Mouse (Mus musculus) adrenal gland, postnatal 25 days (tissue): ENCODE data around the gene Sgsm3. TPM values are rescaled to one million over a fixed set of nuclear protein-coding genes. Genes with fewer than 3 reads are reported as not detected.

ENCODE experiments used
- DNase-seq: peaks from one replicate; pipeline ENCODE4 v3.0.0; 2021; ENCODE audit warnings: mixed read lengths
- total RNA-seq: library from RNA; stranded (reverse); gene quantifications from 2 replicates; pipeline ENCODE4 v1.2.3, GENCODE M21; 2021

The Sgsm3 gene
- total RNA-seq, 1 experiment from 2014 or later, result 22.3 TPM

DNA sequence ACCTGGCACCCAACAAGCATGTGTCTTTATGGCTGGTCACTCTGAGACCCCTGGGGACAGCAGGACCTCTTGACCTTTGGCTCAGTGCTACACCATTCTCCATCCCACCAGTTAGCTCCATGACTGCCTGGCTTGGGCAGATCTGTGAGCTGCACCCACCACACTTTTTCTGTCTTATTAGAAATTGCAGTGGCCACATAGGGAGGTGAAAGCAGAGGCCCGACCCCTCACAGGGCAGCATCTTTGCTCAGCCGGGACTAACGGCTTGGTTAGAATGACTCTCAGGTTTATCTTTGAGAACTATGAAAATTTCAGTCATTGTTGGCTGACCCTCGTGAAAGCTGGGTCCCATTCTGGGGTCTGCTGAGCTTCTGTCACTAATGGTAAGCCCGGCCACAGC lies 49.3 kb downstream of the Sgsm3 start:
- no peak for DNase-seq

DNA sequence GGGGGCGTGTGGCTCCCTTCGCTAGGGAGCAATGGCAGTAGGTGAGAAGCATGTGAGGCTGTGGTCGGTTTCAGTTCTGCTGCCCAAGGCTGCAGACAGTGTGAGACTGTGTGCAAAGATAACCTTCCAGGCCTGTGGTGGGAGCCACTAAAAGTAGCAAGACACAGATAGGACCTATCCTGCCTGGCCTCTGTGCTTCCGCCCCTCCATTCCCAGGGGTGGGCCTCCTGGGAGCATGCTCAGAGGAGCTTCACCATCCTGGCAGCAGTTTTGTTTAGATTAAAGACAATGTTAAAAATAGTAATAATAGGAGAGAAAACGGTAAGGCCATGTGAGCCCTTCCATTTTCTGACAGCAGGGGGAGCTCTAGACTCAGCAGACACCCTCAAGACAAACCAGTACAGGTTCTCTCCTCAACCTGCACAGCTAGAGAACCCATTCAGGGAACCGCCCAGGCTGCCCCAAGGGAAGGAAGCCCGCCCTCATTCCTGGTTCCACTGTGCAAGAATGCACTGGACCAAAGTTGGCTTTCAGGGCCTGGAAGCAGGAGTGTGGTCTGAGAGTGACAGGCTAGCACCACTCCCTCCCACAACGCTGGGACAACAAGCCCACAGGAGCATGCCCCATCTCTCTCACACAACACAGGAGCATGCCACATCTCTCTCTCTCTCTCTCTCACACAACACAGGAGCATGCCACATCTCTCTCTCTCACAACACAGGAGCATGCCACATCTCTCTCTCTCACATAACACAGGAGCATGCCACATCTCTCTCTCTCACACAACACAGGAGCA lies 50.0 kb downstream of the Sgsm3 start:
- DNase-seq, result peak; percentile 66

DNA sequence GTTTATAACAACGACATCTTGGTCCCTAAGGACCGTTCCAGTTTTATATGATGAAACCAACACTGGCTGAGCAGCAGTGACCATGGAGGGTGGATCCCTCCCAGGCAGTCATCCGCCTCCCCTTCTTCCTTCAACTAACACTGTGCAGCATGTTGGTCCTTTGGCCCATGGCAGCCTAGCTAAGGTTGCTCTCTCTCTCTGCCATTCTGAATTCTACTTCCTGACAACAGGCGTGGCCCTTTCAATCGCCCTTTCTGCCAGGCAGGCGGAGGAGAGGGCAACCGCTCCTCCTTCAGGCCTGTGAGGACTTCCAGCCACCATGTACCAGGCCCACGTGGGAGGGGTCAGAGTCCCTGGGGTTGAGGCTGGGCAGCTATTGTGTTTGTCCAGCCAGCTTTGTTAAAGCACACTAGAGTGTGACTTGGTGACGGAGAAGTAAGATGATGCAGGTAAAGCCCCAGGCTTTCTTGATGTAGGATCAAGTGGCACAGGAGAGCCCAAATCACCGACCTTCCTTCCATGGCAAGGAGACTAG lies 53.4 kb downstream of the Sgsm3 start:
- no peak for DNase-seq

DNA sequence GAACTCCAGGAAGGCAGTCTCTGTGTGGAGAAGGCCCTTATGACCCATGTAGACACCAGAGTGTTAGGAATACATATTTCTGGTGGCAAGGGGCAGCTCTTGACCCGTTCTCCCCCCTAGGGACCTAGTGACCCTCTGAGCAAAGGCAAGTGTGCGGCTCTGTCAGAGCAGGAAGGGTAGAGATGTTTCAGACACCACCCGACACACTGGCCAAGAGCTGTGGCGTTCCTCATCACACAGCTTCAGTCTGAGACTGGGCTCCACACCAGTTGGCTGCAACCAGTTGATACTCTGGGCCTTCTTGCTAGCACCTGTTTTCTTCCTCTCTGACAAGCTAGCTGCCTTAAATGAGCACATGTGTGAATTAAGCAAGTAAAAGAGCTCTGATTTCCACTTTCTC lies 54.0 kb downstream of the Sgsm3 start:
- DNase-seq, result no peak

DNA sequence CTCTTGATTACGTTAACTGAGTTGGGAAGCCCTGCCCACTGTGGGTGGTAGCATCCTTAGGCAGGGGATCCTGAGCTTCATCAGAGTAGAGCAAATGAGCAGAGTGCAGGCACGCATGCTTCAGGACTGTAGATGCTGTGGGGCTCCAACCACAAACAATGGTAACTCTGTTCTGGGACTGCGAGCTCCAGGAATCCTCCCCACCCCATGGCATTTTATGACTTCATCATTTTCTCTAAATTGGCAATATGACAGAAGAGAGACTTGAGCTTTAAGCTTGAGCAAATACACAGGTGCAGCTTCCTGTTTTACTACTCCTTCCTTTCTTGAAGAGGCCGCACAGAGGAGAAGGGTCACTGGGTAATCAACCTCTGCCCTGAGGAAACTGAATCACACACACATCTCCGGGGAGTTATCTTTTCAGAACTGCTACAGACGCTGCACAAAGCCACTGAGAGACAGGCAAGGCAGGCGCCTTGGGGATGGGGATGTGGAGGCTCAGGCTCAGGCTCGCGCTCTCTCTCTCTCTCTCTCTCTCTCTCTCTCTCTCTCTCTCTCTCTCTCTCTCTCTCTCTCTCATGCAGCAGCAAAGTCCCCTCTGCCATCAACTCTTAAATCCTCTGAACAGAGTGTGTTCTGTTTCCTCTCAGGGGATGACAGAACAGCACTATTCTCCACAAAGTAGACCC lies 55.5 kb downstream of the Sgsm3 start:
- DNase-seq, result no peak

DNA sequence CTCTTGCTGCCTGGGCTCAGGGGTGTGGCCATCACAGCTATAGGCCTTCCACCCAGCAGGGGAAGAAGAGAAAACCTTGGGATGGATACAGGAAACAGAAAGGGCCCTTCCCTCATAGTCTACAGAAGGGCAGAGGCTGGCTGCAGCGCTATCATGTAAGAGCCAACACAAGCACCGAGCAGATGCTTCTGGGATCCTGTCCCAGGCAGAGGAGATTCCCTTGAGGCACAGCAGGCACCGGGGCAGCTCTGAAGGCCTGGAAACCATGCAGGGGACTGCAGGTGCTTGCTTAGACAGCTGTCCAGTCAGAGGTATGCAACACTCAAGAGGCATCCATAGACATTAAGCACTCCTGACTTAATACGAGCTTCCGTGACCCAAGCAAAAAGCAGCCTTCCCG lies 56.6 kb downstream of the Sgsm3 start:
- DNase-seq, result no peak

DNA sequence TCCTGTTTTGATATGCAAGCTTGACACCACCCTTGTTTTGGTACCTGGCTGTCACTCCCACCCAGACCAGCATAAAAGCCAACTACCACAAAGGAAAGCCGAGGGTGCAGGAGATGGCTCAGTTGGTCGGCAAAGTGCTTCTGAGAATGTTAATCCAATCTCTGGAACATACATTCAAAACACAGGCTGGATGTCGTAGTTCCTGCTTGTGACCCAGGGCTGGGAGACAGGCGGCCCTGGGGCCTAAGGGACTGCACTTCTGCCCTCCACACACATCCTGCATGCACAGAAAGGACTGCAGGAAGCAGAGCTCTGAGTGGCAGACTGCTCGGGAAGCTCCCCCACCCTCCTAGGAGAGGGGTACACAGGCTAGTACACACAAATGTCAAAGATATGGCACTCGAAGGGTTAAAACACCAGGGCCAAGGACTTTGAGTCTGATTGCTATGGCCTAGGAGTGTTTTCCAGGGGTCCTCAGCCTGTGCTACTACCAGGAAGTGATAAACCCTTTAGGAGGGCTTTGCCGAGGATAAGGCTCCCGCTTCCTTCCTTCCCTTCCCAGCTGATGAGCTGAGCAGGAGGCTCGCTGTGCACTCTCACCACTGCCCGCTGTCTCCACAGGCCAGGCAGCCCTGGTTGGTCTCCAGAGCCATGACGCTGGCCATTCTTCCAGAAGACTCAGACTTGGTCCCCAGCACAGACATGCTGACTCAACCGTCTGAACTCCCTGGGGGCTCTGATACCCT lies 58.0 kb downstream of the Sgsm3 start:
- no peak for DNase-seq

DNA sequence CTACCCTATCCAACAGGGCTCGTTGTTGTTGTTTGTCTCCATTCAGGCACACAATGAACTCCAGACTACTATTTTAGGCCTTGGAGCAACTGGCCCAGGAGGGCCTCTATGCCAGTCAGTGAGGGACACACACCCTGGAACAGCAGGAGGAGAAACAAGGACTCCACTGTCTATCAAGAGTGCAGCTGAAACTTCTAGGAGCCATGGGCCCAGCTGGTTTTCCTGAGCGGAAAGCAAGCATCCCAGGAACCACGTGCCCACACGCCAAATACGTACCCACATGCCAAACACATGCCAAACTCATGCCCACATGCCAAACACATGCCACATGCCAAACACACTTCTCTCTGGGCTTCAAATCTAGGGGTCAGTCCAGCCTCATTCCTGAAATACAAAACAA lies 60.9 kb downstream of the Sgsm3 start:
- no peak for DNase-seq

DNA sequence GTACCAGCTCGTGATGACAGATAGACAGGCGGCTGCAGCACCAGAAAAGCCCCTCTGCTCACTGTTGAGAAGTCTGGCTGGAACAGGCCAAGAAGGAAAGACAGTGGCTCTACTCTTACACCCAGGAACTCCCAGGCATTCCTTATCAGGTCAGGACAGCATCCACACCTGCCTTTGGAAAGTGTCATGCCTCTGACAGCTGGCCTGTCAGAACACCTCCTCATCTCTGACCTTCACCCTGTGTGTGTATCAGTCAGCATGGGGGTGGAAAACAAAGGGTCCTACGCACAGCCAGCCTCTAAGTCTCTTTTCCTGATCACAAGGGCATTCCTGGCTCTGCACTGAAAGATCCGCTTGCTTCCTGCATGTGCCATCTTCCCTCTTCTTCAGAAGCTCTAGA lies 64.2 kb downstream of the Sgsm3 start:
- DNase-seq, result no peak

DNA sequence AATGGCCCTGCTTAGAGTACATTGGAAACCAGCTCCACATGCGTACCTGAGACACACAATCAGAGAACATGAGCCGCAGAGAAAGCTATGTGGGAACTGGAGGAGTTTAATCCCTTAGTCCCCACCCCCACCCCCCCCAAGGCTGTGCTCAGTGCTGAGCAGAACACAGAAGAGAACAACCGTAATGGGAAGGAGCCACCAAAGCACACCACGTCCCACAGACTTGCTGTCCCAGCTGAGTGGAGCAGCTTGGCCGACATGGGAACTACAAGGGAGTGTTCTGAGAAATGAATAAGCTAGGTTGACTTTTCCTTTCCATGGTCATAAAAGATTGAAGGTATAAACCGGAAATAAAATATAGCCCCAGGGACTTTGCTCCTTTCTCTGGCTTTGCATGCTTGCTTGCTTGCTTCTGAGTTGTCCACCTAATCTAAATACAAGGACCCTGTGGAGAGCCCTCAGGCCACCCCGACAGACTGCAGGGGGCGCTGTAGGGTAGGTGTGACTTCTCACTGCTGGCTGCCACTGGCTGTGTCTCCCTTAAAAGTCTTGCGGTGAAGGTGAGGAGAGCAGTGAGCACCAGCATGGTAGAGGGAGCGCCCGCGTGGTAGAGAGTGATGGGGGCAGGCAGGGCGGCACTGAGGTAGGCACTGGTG lies 64.8 kb downstream of the Sgsm3 start:
- peak; percentile 47 for DNase-seq

DNA sequence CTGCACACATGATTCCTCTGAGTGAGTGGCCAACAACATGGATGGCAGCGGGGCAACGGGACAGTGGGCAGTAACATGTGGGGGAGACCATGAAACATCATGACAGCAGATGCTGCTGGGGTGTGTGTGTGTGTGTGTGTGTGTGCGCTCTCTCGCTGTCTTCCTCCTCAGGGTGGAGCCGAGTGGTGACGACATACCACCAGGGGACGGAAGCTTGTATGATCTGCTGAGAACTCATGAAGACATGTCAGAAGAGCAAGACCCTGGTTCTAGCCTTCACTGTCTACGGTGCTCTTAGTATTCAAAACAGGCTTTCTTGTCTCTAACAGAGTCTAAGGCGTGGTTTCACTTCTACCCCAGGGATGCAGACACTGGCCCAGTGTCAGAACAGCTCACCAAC lies 66.9 kb downstream of the Sgsm3 start:
- DNase-seq, result no peak

DNA sequence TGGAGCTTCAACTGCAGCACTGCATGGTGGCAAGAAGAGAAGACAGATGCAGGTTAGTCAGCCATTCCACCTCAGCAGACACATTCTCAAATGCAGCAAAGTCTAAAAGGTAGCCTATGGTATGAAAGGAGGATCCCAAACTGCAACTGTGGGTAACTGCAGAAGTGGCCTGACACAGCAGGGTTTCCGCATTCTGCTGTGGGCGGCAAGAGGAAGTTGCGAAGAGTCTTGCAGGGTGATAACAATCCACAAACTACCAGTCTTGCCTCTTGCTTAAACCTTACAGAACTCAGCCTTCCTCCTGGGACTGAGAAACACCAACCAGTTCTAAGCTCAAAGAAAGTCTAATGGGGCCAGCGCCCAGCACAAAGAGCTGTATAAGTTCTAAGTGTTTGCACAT lies 67.8 kb downstream of the Sgsm3 start:
- no peak for DNase-seq

DNA sequence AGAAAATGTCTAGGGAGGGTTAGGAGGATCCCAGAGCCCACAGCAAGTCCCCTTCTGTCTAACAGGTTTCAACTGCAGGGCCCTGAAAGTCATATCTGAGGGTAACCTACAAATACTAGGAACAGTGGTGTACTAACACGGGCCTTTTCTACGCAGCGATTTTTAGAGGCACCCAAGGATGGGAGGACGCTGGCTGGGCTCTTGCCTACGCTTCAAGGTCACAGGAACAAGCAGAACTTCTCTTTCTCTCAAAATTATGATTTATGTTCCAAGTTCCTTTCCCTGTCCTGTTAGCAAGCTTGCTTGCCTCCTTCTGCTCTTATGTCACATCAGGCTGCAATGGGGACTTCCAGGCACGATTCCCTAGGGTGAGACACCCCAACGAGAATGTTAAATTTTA lies 68.5 kb downstream of the Sgsm3 start:
- no peak for DNase-seq

DNA sequence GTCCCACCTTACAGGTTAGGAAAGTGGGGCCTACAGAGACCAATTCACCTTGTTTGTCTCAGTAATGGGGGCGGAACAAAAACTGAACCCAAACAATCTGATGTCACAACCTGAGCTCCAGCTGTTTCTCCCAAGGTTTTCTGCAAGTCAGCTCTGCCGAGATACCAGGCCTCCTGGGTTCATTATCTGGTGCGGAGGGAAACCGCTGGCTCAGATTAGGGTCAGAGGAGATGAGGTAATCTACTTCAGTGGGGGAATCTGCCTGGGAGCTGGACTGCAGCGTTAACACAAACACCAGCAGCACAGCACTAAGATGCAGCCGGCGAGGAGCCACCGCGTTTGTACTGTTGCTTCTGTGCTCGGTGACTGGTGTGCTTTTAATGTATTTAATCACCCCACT lies 69.9 kb downstream of the Sgsm3 start:
- DNase-seq, result no peak

DNA sequence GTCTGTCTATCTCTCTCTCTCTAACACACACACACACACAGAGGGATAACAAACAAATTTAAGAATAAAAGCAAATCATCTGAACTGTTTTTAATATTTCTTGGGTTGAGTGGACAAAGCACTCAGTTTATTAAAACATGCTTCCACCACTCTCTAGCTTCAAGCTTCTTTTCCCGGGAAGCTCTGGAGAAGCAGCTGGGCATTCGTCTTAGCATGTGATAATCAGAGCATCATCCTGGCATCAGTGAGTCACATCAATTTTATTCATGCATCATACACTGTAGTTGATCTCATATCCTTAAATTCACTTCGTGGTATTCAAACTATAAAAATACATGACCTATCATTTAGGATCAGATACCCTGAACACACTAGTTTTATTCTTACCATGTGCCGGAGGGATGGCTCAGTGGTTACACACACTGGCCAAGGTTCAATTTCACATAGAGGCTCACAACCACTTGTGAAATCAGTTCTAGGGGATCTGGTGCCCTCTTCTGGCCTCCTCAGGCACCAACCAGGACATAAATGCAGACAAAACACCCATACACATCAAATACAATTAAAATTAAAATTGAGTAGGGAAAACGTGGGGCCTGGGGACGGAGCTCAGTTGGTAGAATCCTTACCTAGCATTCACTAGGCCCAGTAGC lies 72.0 kb downstream of the Sgsm3 start:
- DNase-seq, result no peak

DNA sequence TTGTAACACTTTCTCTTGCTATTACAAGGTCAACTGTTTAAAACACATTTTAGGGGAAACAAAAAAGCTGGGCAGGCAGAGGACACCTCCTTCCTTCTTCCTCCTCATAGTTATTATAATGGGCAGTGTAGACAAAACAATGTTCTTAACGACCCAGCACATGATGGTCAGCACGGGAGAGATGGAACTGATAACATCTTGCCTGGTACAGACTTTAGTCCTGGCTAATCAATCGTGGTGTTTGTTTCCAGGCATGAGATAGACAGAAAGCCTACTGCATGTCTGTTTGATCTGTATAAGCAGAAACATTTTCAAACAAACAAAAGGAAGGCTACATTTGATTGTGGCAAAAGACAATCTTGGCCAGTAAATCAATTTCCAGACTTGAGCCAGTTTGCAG lies 72.9 kb downstream of the Sgsm3 start:
- DNase-seq, result no peak

DNA sequence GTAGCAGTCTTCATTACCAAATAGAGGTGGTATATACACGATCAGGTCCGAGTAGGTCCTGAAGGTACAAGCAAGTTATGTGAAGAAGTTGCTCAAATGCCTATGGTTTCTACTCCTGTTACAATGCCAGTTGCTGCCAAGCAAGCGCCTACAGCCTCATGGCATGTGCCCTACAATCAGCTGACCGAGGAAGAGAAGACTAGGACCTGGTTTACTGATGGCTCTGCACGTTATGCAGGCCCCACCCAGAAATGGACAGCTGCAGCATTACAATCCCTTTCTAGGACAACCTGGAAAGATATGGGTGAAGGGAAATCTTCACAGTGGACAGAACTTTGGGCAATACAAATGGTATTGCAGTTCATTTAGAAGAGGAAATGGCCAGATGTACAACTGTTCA lies 74.9 kb downstream of the Sgsm3 start:
- no peak for DNase-seq

DNA sequence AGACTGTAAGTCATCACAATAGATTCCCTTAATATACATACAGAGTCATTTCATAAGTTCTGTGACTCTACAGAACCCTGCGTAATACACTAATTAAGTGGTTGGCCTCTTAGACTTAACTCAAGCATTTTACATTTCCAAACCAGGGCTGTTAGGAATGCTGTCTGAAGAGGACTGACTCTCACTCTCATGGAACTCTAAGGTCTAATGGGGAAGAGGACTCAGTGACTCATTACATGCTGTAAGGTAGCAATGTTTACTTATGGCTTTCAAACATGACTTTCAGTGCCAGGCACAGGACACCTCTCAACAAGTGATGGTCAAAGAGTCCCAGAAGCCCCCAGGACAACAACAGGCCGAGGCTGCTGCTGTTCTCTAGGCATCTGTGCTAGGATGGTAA lies 77.9 kb downstream of the Sgsm3 start:
- no peak for DNase-seq

DNA sequence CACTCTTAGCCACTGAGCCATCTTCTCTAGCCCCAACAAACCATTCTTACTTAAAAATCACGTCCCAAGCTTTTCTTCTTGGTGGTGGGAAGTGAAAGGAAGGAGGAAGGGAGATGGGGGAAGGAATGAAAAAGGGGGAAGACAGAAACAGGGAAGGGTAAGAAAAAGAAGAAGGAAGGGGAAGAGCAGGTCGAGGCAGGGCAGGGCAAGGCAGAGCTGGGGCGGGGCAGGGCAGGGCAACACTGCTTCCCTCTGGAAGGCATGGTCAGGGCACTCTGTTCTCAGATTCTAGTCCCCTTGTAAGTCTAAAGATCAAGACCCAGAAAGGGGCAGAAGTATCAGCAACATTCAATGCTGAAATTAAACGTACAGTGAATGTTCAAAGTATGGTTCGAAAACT lies 80.2 kb downstream of the Sgsm3 start:
- DNase-seq, result no peak

DNA sequence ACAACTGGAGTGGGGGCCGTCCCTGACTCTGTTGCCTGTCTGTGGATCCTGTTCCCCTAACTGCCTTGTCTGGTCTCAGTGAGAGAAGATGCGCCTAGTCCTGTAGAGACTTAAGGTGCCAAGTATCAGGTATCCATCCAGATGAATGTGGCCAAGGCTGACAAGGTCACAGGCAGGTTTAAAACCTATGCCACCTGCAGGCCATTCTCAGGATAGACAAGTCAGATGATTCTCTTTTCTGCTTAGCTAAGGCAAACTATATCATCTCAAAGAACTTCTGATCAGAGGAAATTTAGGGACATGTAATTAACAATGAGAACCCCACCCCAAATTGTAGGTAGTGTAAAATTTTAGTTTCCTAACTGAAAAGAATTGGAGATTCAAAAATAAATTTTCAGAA lies 83.4 kb downstream of the Sgsm3 start:
- no peak for DNase-seq
